Mouse (Mus musculus) forebrain, embryonic 12.5 days (tissue): ENCODE measurements at regions not wholly inside any gene's neighbourhood (a gene's known extent, or its start where the extent isn't known, plus 50 kb on each side); places are given as distances from the start of the nearest gene placed in this dataset.
A peak's percentile ranks its signal among the peaks of the same experiment; 100 is the strongest.

Experiments
- ATAC-seq: fragments of 200-750 bp; cut with Nextera tagmentation; 2 replicates; pipeline ENCODE4 v1.8.0; 2017; ENCODE audit warnings: moderate TSS enrichment; ENCODE audit not compliant: low FRiP score
- H3K27ac ChIP-seq: fragments of 300-500 bp; sonication (generic); 2 replicates; pipeline ENCODE4 v1.5.1; 2016; ENCODE audit warnings: mild to moderate bottlenecking
- H3K27me3 ChIP-seq: fragments of 300-500 bp; sonication (generic); 2 replicates; pipeline ENCODE4 v1.6.1; 2016; ENCODE audit warnings: mild to moderate bottlenecking
- H3K36me3 ChIP-seq: fragments of 300-500 bp; sonication (generic); replicated peaks from 2 replicates; pipeline ENCODE4 v1.6.1; 2016; ENCODE audit warnings: mild to moderate bottlenecking
- H3K4me1 ChIP-seq: fragments of 300-500 bp; sonication (generic); 2 replicates; pipeline ENCODE4 v1.6.1; 2016
- H3K4me2 ChIP-seq: fragments of 300-500 bp; sonication (generic); 2 replicates; pipeline ENCODE4 v1.6.1; 2016; ENCODE audit warnings: mild to moderate bottlenecking, moderate library complexity
- H3K4me3 ChIP-seq: fragments of 300-500 bp; sonication (generic); replicated peaks from 2 replicates; pipeline ENCODE4 v1.5.1; 2016; ENCODE audit warnings: mild to moderate bottlenecking
- H3K9ac ChIP-seq: fragments of 300-500 bp; sonication (generic); 2 replicates; pipeline ENCODE4 v1.6.1; 2016; ENCODE audit warnings: mild to moderate bottlenecking
- H3K9me3 ChIP-seq: fragments of 300-500 bp; sonication (generic); 2 replicates; pipeline ENCODE4 v1.6.1; 2016
- WGBS: fragments of 180-500 bp; shearing (Covaris S2); methylation state at CpG from one replicate; pipeline ENCODE4 v1.1.7; 2016; 5-methylcytosine and 5-hydroxymethylcytosine counted together

DNA sequence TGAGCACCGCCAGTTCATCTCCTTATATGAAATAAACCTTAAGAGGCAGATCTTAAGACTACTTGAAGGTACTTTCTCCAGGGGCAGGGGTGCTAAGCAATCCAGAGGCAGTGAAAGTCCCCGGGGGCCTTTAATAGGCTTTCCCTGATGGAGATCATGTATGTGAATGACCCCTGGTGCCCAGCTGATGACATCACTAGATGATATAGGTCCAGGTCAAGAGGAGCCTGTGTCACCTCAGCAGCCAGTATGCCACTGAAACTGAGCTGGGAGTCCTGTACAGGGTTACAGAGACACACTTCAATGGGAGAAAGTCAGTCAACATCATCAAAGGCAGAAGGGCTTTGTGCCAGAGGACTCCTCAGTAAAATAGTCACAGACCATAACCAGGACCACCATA lies 457.8 kb downstream of the Wdr11 start:
- 76% methylated on average over 2 of the region's 2 CpGs for WGBS
- ATAC-seq, result no peak
- H3K9me3 ChIP-seq, result no peaks in the 10 kb centered on the region
- H3K4me1 ChIP-seq, result peaks cover 10% of the 10 kb centered on the region
- H3K9ac ChIP-seq, result no peak overlapping the region
- no peak overlapping the region for H3K27ac ChIP-seq
- no peak overlapping the region for H3K4me2 ChIP-seq
- no peak overlapping the region for H3K4me3 ChIP-seq
- H3K27me3 ChIP-seq, result peaks cover 57% of the 10 kb centered on the region
- no peaks in the 10 kb centered on the region for H3K36me3 ChIP-seq

DNA sequence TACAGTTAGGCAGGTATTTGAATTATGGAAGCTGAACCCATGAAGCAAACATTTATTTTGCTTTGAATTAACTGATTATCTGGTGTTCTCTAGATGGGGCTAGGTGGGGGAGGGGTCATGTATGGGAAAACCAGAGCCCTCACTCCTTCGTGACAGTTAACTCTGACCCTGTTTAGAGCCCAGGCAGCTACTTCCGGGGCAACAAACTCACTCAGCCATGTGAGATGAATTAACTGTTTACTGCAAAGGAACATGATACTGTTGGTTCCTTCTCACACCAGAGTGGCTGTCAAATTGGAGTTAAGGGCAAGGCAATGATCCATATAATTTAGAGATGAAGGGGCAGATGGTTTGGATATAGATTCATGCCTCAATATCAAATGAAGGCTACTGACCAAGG lies 458.5 kb downstream of the Wdr11 start:
- H3K27ac ChIP-seq, result no peak overlapping the region
- WGBS, result 23% methylated on average over 2 of the region's 2 CpGs
- H3K4me3 ChIP-seq, result no peak overlapping the region
- no peak overlapping the region for H3K9ac ChIP-seq
- no peak for ATAC-seq
- peaks cover 52% of the 10 kb centered on the region for H3K27me3 ChIP-seq
- H3K4me1 ChIP-seq, result peaks cover 10% of the 10 kb centered on the region
- no peaks in the 10 kb centered on the region for H3K36me3 ChIP-seq
- no peaks in the 10 kb centered on the region for H3K9me3 ChIP-seq
- no peak overlapping the region for H3K4me2 ChIP-seq

DNA sequence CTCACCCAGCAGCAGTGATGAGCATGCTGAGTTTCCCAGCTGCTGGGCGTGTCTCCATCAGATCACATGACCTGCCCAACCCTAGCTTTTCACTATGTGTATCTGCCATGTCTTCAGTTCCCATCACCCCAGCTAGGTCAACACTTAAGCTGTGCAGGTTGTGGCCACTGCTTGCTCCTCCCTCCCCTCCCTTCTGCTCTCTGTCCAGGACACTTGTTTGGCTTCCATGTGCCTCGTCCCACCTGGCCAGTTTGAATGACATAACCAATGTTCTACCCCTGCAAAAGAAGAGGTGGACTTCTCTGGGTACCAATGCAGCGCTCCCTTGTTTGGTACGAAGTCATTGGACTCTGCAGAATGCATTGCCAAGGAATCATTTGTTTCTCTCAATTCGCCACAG lies 460.7 kb downstream of the Wdr11 start:
- Histone ChIP-seq H3K4me3 (no peak overlapping the region), H3K36me3 (no peaks in the 10 kb centered on the region), H3K4me1 (peaks cover 10% of the 10 kb centered on the region), H3K4me2 (no peak overlapping the region), H3K27me3 (peaks cover 37% of the 10 kb centered on the region), H3K9me3 (no peaks in the 10 kb centered on the region), H3K27ac (no peak overlapping the region), H3K9ac (no peak overlapping the region)
- no peak for ATAC-seq
- WGBS, result 92% methylated on average over 5 of the region's 5 CpGs

DNA sequence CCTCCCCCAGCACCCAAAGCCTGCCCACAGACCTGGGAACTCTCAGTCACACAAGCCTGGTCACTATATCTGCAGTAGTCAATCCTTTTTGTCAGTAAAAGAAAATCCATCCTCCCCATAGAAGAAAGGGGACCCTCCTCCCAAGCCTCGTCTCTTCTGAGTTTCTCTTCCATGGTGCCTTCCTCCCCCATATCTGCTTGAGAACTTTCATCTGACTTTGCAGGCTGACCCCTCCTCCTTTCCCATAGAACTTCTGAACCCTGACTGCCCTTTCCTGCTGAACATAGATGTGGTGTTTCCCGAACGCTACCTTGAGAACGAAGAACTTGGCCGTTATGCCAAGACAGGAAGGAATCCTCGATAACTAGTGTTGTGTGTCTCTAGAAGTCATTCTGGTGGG lies 462.5 kb downstream of the Ate1 start:
- WGBS, result 89% methylated on average over 6 of the region's 6 CpGs
- Histone ChIP-seq H3K9me3 (no peaks in the 10 kb centered on the region), H3K9ac (no peak overlapping the region), H3K36me3 (no peaks in the 10 kb centered on the region), H3K27ac (no peak overlapping the region), H3K4me3 (no peak overlapping the region), H3K4me2 (no peak overlapping the region), H3K4me1 (no peaks in the 10 kb centered on the region), H3K27me3 (peaks cover 11% of the 10 kb centered on the region; the same call in 1 of the 2 replicates)
- ATAC-seq, result no peak

DNA sequence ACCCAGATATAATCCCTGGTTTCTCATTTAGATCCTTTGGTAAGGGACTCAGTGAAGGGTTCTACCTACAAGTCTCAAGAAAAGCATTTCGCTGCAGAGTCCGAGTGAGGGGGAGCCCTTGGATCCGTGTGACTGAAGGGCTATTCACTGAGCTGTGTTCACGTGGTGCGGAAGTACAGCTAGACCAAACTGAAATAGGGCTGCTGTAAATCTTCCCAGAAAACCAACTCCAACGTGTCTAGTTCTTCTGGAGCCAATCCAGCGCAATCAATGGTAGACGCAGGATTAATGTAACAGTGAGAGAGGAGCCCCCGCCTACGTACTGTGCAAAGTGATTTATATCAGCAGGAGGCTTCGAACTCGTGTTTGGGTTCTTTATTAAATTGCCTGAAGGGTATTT lies 461.9 kb downstream of the Ate1 start:
- WGBS, result 84% methylated on average over 12 of the region's 12 CpGs

DNA sequence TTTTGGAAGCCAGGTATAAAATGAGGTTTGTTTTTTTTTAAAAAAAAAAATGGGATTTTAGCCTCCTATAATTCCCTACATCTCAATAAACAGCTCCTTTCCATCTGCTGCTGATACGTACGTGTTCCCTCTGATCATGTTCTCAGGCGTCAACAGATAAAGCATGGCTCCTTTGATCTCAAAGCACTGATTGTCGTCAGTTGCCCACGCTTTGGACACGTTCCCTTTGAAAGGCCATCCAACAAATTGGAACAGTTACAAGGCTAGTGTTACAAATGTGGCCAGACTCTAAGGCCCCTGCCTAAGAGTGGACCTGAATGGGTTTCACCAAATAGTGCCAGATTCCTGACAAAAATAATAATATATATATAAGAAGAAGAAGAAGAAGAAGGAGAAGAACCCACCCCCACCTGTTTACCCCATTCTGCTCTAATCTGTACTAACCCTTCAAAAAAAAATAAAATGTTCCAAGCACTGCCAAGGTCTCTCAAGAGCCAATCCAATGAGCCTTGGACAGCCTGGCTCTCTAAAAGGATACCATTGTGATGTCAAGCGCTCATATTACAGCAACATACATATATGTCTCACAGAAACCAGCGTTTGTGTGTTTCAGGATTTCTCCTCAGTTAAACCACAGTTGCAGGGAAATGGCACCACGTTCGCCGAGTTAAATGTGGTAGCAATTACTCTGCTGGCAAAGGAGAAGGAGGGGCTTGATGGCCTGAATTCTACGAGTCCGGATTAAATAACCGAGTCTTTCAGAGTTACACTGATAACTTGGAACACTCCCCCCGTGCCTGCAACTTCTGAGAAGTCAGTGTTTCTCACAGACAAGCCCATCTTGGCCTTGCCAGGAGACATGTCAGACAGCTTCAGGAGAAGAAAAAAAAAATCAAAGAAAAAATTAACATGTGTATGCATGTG lies 460.2 kb downstream of the Ate1 start:
- Histone ChIP-seq H3K27me3 (peaks cover 5% of the 10 kb centered on the region; the same call in 1 of the 2 replicates), H3K9ac (no peak overlapping the region), H3K4me2 (no peak overlapping the region), H3K27ac (no peak overlapping the region), H3K36me3 (no peaks in the 10 kb centered on the region), H3K9me3 (no peaks in the 10 kb centered on the region), H3K4me1 (no peaks in the 10 kb centered on the region), H3K4me3 (no peak overlapping the region)
- ATAC-seq, result no peak
- WGBS, result 71% methylated on average over 15 of the region's 15 CpGs

More for the DNA sequence above, 461.9 kb downstream of the Ate1 start:
- Histone ChIP-seq H3K4me1 (no peaks in the 10 kb centered on the region), H3K4me2 (no peak overlapping the region), H3K9ac (no peak overlapping the region), H3K36me3 (no peaks in the 10 kb centered on the region), H3K27ac (no peak overlapping the region), H3K27me3 (peaks cover 5% of the 10 kb centered on the region; the same call in 1 of the 2 replicates), H3K4me3 (no peak overlapping the region), H3K9me3 (no peaks in the 10 kb centered on the region)
- ATAC-seq, result no peak

DNA sequence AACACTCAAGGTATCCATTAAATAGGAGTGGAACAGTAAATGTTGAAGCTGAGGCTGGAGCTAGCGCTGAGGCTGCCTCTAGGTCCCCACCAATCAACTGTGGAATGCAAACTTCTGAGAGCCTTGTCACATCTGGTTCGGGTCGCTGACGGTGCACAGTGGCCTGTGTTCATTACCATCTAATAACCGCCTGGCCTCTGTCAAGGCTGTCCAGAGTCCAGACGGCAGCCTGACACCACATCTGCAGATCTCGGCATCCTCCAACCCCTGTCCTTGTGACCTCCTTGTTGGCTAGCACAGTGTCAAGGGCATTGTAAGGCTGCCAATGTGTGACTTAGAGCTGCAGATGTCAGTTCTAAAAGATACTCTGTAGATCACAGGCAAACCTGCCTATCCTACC lies 455.7 kb downstream of the Ate1 start:
- 63% methylated on average over 7 of the region's 7 CpGs for WGBS
- H3K9ac ChIP-seq, result no peak overlapping the region
- no peaks in the 10 kb centered on the region for H3K36me3 ChIP-seq
- no peak overlapping the region for H3K4me2 ChIP-seq
- no peak overlapping the region for H3K4me3 ChIP-seq
- H3K9me3 ChIP-seq, result no peaks in the 10 kb centered on the region
- H3K4me1 ChIP-seq, result no peaks in the 10 kb centered on the region
- no peak overlapping the region for H3K27ac ChIP-seq
- peaks cover 20% of the 10 kb centered on the region; the same call in 1 of the 2 replicates for H3K27me3 ChIP-seq
- no peak for ATAC-seq

DNA sequence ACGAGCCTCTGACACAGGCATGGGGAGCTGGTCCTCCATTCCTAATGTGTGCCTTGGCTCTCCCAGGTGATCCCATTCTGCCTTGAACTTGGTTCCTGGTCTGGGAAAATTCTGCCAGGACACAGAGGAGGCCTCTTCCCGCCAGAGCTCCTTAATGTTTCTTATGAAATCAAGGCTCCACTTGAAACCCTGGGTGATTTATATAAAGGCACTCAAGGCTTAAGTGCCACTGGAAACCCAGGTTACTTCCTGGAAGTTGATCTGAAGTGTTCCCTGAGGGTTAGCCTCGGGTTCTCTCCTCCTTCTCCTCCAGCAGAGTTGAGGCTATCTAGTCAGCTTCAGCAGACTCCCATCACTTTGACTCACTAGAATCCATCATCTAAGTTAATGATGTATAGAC lies 451.9 kb downstream of the Ate1 start:
- WGBS, result 63% methylated on average over 3 of the region's 3 CpGs

DNA sequence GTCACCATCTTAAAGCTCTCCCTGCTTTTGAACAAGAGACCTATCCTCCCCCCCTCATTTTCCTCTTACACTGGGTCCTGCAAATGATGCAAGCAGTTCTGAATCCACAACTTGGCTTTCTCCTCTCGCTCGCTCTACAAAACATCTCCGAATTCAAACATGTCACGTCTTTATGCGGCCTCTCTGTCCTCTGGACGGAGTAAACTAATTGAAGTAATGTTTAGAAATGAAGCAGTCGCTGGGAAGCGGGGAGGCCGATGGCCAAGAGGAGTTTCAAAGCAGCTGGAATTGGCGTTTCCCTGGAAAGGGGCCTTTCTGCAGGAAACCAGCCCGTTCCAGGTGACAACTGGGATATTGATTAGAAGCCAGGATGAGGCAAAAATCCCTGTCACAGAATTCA lies 446.8 kb downstream of the Ate1 start:
- H3K9me3 ChIP-seq, result no peaks in the 10 kb centered on the region
- WGBS, result 65% methylated on average over 11 of the region's 11 CpGs
- H3K4me3 ChIP-seq, result no peak overlapping the region
- peaks cover 16% of the 10 kb centered on the region for H3K4me1 ChIP-seq
- H3K4me2 ChIP-seq, result peak overlapping the region; percentile 54
- H3K9ac ChIP-seq, result no peak overlapping the region
- no peaks in the 10 kb centered on the region for H3K36me3 ChIP-seq
- 0 out of 2 replicates have a peak, but pooled peaks cover 9% of the 10 kb centered on the region for H3K27me3 ChIP-seq
- no peak overlapping the region for H3K27ac ChIP-seq
- ATAC-seq, result no peak

More for the DNA sequence above, 451.9 kb downstream of the Ate1 start:
- H3K27me3 ChIP-seq, result peaks cover 15% of the 10 kb centered on the region; the same call in 1 of the 2 replicates
- H3K4me1 ChIP-seq, result peaks cover 4% of the 10 kb centered on the region
- no peak overlapping the region for H3K4me3 ChIP-seq
- no peaks in the 10 kb centered on the region for H3K36me3 ChIP-seq
- H3K27ac ChIP-seq, result no peak overlapping the region
- no peak overlapping the region for H3K9ac ChIP-seq
- no peaks in the 10 kb centered on the region for H3K9me3 ChIP-seq
- no peak overlapping the region for H3K4me2 ChIP-seq
- ATAC-seq, result no peak

DNA sequence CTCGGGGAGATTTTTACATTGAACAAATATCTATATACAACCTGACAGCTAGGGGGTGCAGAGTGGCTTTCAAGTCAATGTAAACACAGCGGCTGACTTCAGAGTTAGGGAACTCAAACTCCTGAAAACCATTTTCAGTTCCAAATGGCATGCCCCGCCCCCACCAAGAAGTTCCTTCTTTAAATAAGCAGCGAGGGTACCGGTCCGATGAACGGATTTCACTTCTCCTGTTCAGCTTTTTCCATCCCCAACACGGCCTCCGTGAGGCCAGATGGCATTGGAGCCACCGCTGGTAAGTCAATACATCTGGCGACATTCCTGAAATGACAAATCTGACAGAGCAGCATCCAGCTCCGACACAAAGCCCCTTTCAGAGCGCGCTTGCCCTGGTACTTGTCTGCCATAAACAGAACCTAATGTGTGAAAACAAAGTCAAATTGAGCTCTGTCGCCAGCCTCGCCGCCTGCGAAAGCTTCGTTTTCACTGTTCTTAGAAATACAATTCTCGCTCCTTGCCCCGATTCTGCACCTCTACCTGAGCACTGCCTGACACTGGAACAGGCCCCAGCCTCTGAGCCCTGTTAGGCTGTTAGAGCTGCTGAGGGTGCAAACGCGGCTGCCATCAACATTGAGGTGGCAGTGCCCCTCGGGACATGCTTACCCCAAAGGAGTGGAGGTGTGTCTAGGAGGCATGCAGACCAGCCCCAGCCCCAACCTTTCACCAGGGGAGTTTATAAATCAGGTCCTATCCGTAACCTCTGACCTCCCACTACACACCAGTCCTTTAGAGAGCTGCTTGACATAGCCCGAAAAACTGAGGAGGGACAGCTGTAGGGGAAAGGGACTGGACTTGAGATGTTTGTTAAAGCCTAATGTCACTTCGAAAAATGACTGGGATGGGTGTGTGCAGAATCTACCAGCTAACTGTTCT lies 446.0 kb downstream of the Ate1 start:
- peak overlapping the region; percentile 54 for H3K4me2 ChIP-seq
- H3K9ac ChIP-seq, result no peak overlapping the region
- 22% methylated on average over 27 of the region's 27 CpGs for WGBS
- no peak for ATAC-seq
- H3K4me1 ChIP-seq, result peaks cover 16% of the 10 kb centered on the region
- H3K27me3 ChIP-seq, result 0 out of 2 replicates have a peak, but pooled peaks cover 9% of the 10 kb centered on the region
- no peaks in the 10 kb centered on the region for H3K36me3 ChIP-seq
- no peaks in the 10 kb centered on the region for H3K9me3 ChIP-seq
- H3K4me3 ChIP-seq, result peak overlapping the region; percentile 26
- no peak overlapping the region for H3K27ac ChIP-seq

DNA sequence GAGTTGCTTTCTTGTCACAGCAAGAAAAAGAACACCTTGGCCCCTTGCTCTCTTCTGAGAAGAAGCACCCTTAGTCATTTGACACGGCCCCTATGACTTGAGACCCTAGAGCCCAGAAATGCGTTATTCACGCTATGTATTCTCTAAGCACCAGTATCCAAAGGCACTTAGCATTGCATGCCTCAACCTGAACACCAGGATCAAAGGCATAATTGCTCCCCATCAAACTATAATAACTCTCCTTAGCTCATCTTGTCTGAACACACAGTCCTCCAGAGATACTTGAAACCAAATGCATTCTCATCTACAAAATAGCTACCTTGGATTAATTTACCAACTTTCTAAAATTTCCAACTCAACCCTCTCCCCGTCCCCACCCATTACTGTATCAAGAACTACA lies 437.5 kb downstream of the Ate1 start:
- WGBS, result 91% methylated on average over 4 of the region's 4 CpGs
- no peak overlapping the region for H3K27ac ChIP-seq
- H3K4me3 ChIP-seq, result no peak overlapping the region
- no peak overlapping the region for H3K9ac ChIP-seq
- no peak for ATAC-seq
- no peaks in the 10 kb centered on the region for H3K9me3 ChIP-seq
- H3K4me2 ChIP-seq, result no peak overlapping the region
- H3K4me1 ChIP-seq, result no peaks in the 10 kb centered on the region
- H3K36me3 ChIP-seq, result no peaks in the 10 kb centered on the region
- H3K27me3 ChIP-seq, result no peaks in the 10 kb centered on the region

DNA sequence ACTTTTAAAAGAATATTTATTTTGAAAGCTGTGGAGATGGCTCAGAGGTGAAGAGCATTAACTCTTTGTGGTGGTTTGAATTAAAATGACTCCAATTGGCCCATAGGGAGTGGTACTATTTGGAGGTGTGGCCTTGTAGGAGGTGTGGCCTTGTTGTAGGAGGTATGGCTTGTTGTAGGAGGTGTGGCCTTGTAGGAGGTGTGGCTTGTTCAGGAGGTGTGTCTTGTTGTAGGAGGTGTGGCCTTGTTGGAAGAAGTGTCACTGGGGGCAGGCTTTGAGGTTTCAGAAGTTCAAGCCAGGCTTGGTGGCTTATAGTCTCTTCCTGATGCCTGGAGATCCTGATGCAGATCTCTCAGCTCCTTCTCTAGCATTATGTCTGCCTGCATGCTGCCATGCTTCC lies 434.5 kb downstream of the Ate1 start:
- no peak overlapping the region for H3K4me2 ChIP-seq
- peaks cover 3% of the 10 kb centered on the region; the same call in 1 of the 2 replicates for H3K27me3 ChIP-seq
- H3K9me3 ChIP-seq, result no peaks in the 10 kb centered on the region
- H3K4me3 ChIP-seq, result no peak overlapping the region
- no peaks in the 10 kb centered on the region for H3K36me3 ChIP-seq
- H3K27ac ChIP-seq, result no peak overlapping the region
- ATAC-seq, result no peak
- no peaks in the 10 kb centered on the region for H3K4me1 ChIP-seq
- no peak overlapping the region for H3K9ac ChIP-seq
